Mouse (Mus musculus): ENCODE results near the gene Tmem256. TPM values are rescaled to one million over a fixed set of nuclear protein-coding genes. Genes with fewer than 3 reads are reported as not detected.

Tmem256 gene
- total and polyA plus RNA-seq, 2 experiments from 2014 or later, result 78.5 to 411 TPM

DNA sequence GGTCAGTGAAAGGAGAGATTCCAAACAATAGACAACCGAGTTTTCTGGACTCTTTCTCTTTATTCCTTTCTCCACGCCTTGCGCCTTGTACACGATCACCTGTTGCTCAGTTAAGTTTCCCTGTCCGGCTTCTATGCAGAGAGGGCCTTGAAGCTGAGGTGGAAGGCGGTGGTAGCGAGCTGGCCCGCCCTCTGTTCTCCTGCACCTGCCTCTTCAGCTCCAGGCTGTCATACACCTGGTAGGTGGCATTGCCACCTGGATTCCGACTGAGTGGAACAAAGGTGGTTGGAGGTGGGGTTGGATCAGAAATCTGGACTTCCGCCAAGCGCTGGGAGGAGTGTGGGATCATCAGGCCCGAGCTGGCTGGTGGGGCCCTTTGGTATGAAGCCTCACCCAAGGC is 21.8 kb upstream of the Tmem256 start:
- no peaks in the 10 kb centered on the region for H3K4me1 ChIP-seq (ENCODE audit: control insufficient read depth, insufficient read depth)
- WGBS, result 85% methylated on average over 12 of the region's 12 CpGs

DNA sequence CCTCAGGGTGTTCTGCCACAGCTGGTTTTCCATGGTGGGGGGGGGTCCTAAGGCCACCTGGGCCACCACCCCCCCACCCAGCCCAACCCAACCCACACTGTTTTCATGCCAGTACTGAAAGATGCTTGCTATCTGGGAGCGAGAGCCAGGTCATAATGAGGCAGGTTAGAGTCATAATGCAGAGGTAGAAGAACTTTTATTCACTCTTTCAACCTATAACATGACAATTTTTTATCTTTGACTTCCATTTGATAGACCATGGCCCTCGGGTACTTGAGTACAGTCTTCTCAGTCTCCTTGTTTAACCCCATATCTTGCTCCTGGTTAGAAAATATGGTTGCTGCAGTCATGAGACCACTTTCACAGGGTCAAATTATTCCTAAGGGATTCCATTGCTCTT is 19.9 kb upstream of the Tmem256 start, which contains the start of gene Spem2:
TSS of gene Spem2 (minus strand) at position 101 of the 400 bp plus-strand sequence.
- Histone ChIP-seq H3K9ac (replicated peaks; ENCODE audit: low read depth, low read length) (no peak within 1 kb of the TSS), H3K4me2 (ENCODE audit: low read depth, low read length) (no peak within 1 kb of the TSS), H3K27me3 (ENCODE audit: control insufficient read depth, insufficient read depth, low read length) (no peaks in the 10 kb centered on the region), H3K4me3 (ENCODE audit: low read depth, low read length) (no peak within 1 kb of the TSS), H3K27ac (ENCODE audit: low read depth) (no peak within 1 kb of the TSS), H3K9me3 (replicated peaks; ENCODE audit: control insufficient read depth, low read length) (no peaks in the 10 kb centered on the region), H3K36me3 (replicated peaks; ENCODE audit: control insufficient read depth, insufficient read depth, low read length) (no peaks in the 10 kb centered on the region), H3K4me1 (ENCODE audit: control insufficient read depth, insufficient read depth) (no peaks in the 10 kb centered on the region)
- TF ChIP-seq EP300 (IDR thresholded peaks at IDR 0.05; ENCODE audit: low read depth), result no peak
- no peak for TF ChIP-seq CTCF (IDR thresholded peaks at IDR 0.05; ENCODE audit: low read depth)
- DNase-seq (ENCODE audit: low spot score) (no peak), ATAC-seq (ENCODE audit: insufficient read depth, low read depth) (no peak)
- 60% methylated on average over 2 of the region's 2 CpGs for whole genome bisulfite sequencing

More for the DNA sequence above, 21.8 kb upstream of the Tmem256 start:
- TF ChIP-seq CTCF (IDR thresholded peaks at IDR 0.05; ENCODE audit: low read depth) (no peak), EP300 (IDR thresholded peaks at IDR 0.05; ENCODE audit: low read depth) (no peak)
- H3K9me3 ChIP-seq (replicated peaks; ENCODE audit: control insufficient read depth, low read length), result no peaks in the 10 kb centered on the region
- H3K27ac ChIP-seq (ENCODE audit: low read depth), result no peak overlapping the region
- H3K27me3 ChIP-seq (ENCODE audit: control insufficient read depth, insufficient read depth, low read length), result no peaks in the 10 kb centered on the region
- no peak overlapping the region for H3K4me3 ChIP-seq (ENCODE audit: low read depth, low read length)
- ATAC-seq (ENCODE audit: insufficient read depth, low read depth), result no peak
- no peak for DNase-seq (ENCODE audit: low spot score)
- H3K36me3 ChIP-seq (replicated peaks; ENCODE audit: control insufficient read depth, insufficient read depth, low read length), result no peaks in the 10 kb centered on the region
- H3K4me2 ChIP-seq (ENCODE audit: low read depth, low read length), result no peak overlapping the region
- H3K9ac ChIP-seq (replicated peaks; ENCODE audit: low read depth, low read length), result no peak overlapping the region

DNA sequence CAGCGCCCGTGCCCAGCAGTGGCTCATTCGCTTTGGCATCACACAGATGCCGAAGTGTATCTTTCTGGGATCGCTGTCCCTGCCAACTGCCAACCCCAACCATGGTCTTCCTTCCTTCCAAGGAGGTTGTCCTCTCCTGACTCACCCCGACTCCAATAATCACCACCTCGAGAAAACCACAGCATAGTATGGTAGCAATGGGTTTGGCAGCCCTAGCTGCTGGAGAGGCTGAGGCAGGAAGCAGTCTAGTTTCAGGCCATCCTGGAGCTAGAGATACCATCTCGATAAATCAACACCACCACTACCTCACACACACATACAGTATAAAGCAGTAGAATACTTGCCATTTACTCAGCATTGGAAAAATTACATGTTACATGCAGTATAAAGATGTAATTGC is 19.4 kb upstream of the Tmem256 start:
- Histone ChIP-seq H3K4me1 (ENCODE audit: control insufficient read depth, insufficient read depth) (no peaks in the 10 kb centered on the region), H3K27me3 (ENCODE audit: control insufficient read depth, insufficient read depth, low read length) (no peaks in the 10 kb centered on the region), H3K4me3 (ENCODE audit: low read depth, low read length) (no peak overlapping the region), H3K36me3 (replicated peaks; ENCODE audit: control insufficient read depth, insufficient read depth, low read length) (no peaks in the 10 kb centered on the region), H3K4me2 (ENCODE audit: low read depth, low read length) (no peak overlapping the region), H3K9ac (replicated peaks; ENCODE audit: low read depth, low read length) (no peak overlapping the region), H3K9me3 (replicated peaks; ENCODE audit: control insufficient read depth, low read length) (no peaks in the 10 kb centered on the region), H3K27ac (ENCODE audit: low read depth) (no peak overlapping the region)
- no peak for DNase-seq (ENCODE audit: low spot score)
- TF ChIP-seq CTCF (IDR thresholded peaks at IDR 0.05; ENCODE audit: low read depth) (no peak), EP300 (IDR thresholded peaks at IDR 0.05; ENCODE audit: low read depth) (no peak)
- 87% methylated on average over 8 of the region's 8 CpGs for WGBS
- no peak for ATAC-seq (ENCODE audit: insufficient read depth, low read depth)

DNA sequence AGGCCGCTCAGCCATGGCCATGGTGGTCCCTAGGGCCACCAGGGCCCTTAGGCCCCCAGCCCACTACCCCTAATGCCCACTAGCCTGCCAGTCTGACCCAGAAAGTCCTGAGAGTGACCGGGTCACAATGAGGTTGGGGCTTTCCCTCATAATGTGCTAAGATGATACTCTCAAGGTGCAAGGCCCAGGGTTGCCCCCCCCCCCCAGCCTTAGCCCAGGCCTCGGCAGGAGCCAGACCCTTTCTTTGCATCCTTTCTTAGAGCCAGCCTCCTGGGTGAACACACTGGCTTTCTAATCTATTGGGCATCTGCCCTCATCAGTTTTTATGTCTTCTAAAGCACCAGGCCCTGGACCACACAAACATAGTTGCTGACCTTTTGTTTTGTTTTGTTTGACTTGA is 16.2 kb upstream of the Tmem256 start, which contains the start of gene Spem1:
TSS of gene Spem1 (minus strand) at position 101 of the 400 bp plus-strand sequence.
- H3K27me3 ChIP-seq (ENCODE audit: control insufficient read depth, insufficient read depth, low read length), result no peaks in the 10 kb centered on the region

DNA sequence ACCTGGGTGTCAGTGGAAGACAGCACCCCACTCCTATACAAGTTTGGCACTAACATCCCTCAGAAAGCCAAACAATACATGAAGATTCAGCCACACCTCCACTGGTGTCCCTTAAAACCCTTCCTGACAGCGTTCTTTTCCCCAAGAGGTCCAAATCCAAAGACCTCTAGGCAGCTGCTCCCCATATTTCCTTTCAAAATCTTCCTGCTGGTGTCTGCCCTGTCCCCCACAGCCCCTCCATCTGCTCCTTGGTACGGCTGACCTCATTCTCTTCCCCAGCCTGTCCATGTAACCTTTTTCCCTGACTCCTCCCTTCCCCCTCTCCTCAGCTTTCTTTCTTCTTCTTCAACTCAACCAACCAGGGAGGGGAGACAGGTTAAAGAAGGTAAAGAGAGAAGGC is 14.9 kb upstream of the Tmem256 start:
- 73% methylated on average over 2 of the region's 2 CpGs for WGBS
- H3K9me3 ChIP-seq (replicated peaks; ENCODE audit: control insufficient read depth, low read length), result no peaks in the 10 kb centered on the region
- H3K4me2 ChIP-seq (ENCODE audit: low read depth, low read length), result no peak overlapping the region
- H3K4me3 ChIP-seq (ENCODE audit: low read depth, low read length), result no peak overlapping the region
- DNase-seq (ENCODE audit: low spot score) (no peak), ATAC-seq (ENCODE audit: insufficient read depth, low read depth) (no peak)
- H3K27ac ChIP-seq (ENCODE audit: low read depth), result no peak overlapping the region
- TF ChIP-seq CTCF (IDR thresholded peaks at IDR 0.05; ENCODE audit: low read depth), result no peak
- no peak for TF ChIP-seq EP300 (IDR thresholded peaks at IDR 0.05; ENCODE audit: low read depth)
- 0 out of 2 replicates have a peak, but pooled peaks cover 15% of the 10 kb centered on the region for H3K36me3 ChIP-seq (replicated peaks; ENCODE audit: control insufficient read depth, insufficient read depth, low read length)
- no peaks in the 10 kb centered on the region for H3K27me3 ChIP-seq (ENCODE audit: control insufficient read depth, insufficient read depth, low read length)
- H3K9ac ChIP-seq (replicated peaks; ENCODE audit: low read depth, low read length), result no peak overlapping the region
- no peaks in the 10 kb centered on the region for H3K4me1 ChIP-seq (ENCODE audit: control insufficient read depth, insufficient read depth)

More for the DNA sequence above, 16.2 kb upstream of the Tmem256 start, which contains the start of gene Spem1:
- DNase-seq (ENCODE audit: low spot score), result no peak
- TF ChIP-seq EP300 (IDR thresholded peaks at IDR 0.05; ENCODE audit: low read depth), result no peak
- no peak for TF ChIP-seq CTCF (IDR thresholded peaks at IDR 0.05; ENCODE audit: low read depth)
- no peak within 1 kb of the TSS for H3K27ac ChIP-seq (ENCODE audit: low read depth)
- H3K4me1 ChIP-seq (ENCODE audit: control insufficient read depth, insufficient read depth), result no peaks in the 10 kb centered on the region
- 0 out of 2 replicates have a peak, but pooled peaks cover 11% of the 10 kb centered on the region for H3K36me3 ChIP-seq (replicated peaks; ENCODE audit: control insufficient read depth, insufficient read depth, low read length)
- no peaks in the 10 kb centered on the region for H3K9me3 ChIP-seq (replicated peaks; ENCODE audit: control insufficient read depth, low read length)
- 76% methylated on average over 3 of the region's 3 CpGs for WGBS
- no peak within 1 kb of the TSS for H3K4me3 ChIP-seq (ENCODE audit: low read depth, low read length)
- no peak within 1 kb of the TSS for H3K9ac ChIP-seq (replicated peaks; ENCODE audit: low read depth, low read length)
- ATAC-seq (ENCODE audit: insufficient read depth, low read depth), result no peak
- no peak within 1 kb of the TSS for H3K4me2 ChIP-seq (ENCODE audit: low read depth, low read length)

DNA sequence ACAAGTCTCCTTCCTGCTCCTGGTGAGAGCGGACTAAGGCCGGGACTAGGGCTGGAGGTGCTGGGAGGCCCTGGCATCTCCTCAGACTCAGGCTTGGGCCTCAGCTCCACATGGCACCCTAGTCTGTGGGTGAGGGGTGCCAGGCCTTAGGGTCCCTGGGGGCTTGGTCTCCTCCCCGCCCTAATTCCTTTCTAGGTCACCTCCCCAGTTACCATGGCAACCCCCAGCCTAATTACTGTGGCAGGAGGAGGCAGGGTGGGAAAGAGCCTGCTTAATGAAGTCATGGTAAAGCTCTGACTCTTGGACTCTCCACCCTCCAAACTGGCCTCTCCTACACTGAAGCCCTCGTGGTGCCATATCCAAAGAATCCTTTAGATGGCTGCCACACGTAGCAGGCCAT is 9.5 kb upstream of the Tmem256 start:
- Histone ChIP-seq H3K27me3 (ENCODE audit: control insufficient read depth, insufficient read depth, low read length) (peaks cover 9% of the 10 kb centered on the region), H3K27ac (ENCODE audit: low read depth) (no peak overlapping the region), H3K4me3 (ENCODE audit: low read depth, low read length) (no peak overlapping the region), H3K9ac (replicated peaks; ENCODE audit: low read depth, low read length) (no peak overlapping the region), H3K4me1 (ENCODE audit: control insufficient read depth, insufficient read depth) (no peaks in the 10 kb centered on the region), H3K4me2 (ENCODE audit: low read depth, low read length) (no peak overlapping the region), H3K36me3 (replicated peaks; ENCODE audit: control insufficient read depth, insufficient read depth, low read length) (0 out of 2 replicates have a peak, but pooled peaks cover 15% of the 10 kb centered on the region), H3K9me3 (replicated peaks; ENCODE audit: control insufficient read depth, low read length) (no peaks in the 10 kb centered on the region)
- WGBS, result 80% methylated on average over 5 of the region's 5 CpGs
- no peak for DNase-seq (ENCODE audit: low spot score)
- TF ChIP-seq CTCF (IDR thresholded peaks at IDR 0.05; ENCODE audit: low read depth), result no peak
- TF ChIP-seq EP300 (IDR thresholded peaks at IDR 0.05; ENCODE audit: low read depth), result no peak
- ATAC-seq (ENCODE audit: insufficient read depth, low read depth), result no peak

Measured in heart, postnatal 0 days (tissue).